Mouse (Mus musculus) limb, embryonic 12.5 days (tissue): ENCODE measurements around the gene Prorsd1. TPM values are rescaled to one million over a fixed set of nuclear protein-coding genes. Genes with fewer than 3 reads are reported as not detected.
"Not testable (repeated sequence)": the region's sequence is repeated elsewhere in the genome, so short reads cannot be mapped to it uniquely, and the experiment has no call there.

Source experiments
- ATAC-seq: fragments of 200-750 bp; cut with Nextera tagmentation; 2 replicates; pipeline ENCODE4 v1.8.0; 2017; ENCODE audit warnings: low read depth, moderate TSS enrichment; ENCODE audit not compliant: insufficient number of reproducible peaks, insufficient read depth, low FRiP score, low TSS enrichment
- H3K27ac ChIP-seq: fragments of 300-500 bp; sonication (generic); 2 replicates; pipeline ENCODE4 v1.5.1; 2016; ENCODE audit warnings: mild to moderate bottlenecking, moderate library complexity
- H3K27me3 ChIP-seq: fragments of 300-500 bp; sonication (generic); 2 replicates; pipeline ENCODE4 v1.6.1; 2016; ENCODE audit warnings: mild to moderate bottlenecking, moderate library complexity
- H3K36me3 ChIP-seq: fragments of 300-500 bp; sonication (generic); 2 replicates; pipeline ENCODE4 v1.6.1; 2016; ENCODE audit warnings: mild to moderate bottlenecking, moderate library complexity
- H3K4me1 ChIP-seq: fragments of 300-500 bp; sonication (generic); replicated peaks from 2 replicates; pipeline ENCODE4 v1.6.1; 2016
- H3K4me2 ChIP-seq: fragments of 300-500 bp; sonication (generic); 2 replicates; pipeline ENCODE4 v1.6.1; 2016; ENCODE audit warnings: mild to moderate bottlenecking, moderate library complexity
- H3K4me3 ChIP-seq: fragments of 300-500 bp; sonication (generic); replicated peaks from 2 replicates; pipeline ENCODE4 v1.5.1; 2016; ENCODE audit warnings: mild to moderate bottlenecking
- H3K9ac ChIP-seq: fragments of 300-500 bp; sonication (generic); replicated peaks from 2 replicates; pipeline ENCODE4 v1.6.1; 2016; ENCODE audit warnings: mild to moderate bottlenecking, moderate library complexity
- H3K9me3 ChIP-seq: fragments of 300-500 bp; sonication (generic); 2 replicates; pipeline ENCODE4 v1.6.1; 2016; ENCODE audit warnings: mild to moderate bottlenecking, moderate library complexity
- WGBS: fragments of 180-500 bp; shearing (Covaris S2); methylation state at CpG from one replicate; pipeline ENCODE4 v1.1.7; 2016; 5-methylcytosine and 5-hydroxymethylcytosine counted together
- polyA plus RNA-seq: library from polyadenylated mRNA; unstranded; fragments of >200 nt; fragmentation: Nextera tagmentation; extraction: Ambion mirVana; gene quantifications from 2 replicates; pipeline ENCODE4 v1.2.1, GENCODE M21; 2016

Gene Prorsd1
- 26.1 and 27.5 TPM in 2 replicates for polyA plus RNA-seq

DNA sequence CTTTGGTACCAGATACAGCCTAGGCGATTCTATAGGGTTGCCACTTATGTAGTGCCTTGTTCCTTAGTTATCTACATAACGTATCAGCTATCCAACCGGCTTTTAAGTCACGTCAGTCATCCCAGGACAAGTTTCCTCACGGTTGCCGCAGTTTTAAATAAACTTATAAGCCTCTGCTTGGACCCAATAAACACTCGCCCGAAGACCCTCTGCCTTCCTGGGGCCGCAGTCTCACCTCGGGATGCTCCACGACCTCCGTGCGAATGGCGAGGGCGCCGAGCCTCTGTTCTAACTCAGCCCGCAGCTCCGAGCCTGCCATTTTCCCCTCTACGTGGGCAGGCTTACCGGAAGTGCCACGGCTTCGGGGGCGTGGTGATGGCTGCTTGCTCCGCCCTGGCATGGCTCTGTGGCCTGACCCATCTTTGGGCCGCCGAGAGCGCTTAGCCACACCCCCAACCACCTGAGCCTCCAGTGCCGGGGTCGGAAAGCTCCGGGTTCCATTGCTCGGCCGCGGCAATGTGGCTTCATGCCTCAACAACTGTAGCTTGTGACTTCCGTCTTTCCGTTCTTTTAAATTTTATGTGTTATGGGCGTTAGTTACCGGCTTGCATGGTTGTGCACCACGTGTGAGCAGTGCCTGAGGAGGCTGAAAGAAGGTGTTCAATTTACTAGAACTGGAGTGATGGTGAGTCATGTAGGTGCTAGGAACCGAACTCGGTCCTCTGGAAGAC lies at the start of gene Prorsd1:
Prorsd1 (minus strand) TSS at position 352 of the 731 bp plus-strand sequence.
- H3K27me3 ChIP-seq, result no peaks in the 10 kb centered on the region
- 3% methylated on average over 40 of the region's 40 CpGs for WGBS
- H3K27ac ChIP-seq, result peak within 1 kb of the TSS; percentile 86
- H3K9me3 ChIP-seq, result no peaks in the 10 kb centered on the region
- peak; percentile 98 for ATAC-seq
- H3K36me3 ChIP-seq, result peaks cover 13% of the 10 kb centered on the region; the same call in 1 of the 2 replicates
- peak within 1 kb of the TSS; percentile 61 for H3K4me3 ChIP-seq
- peak within 1 kb of the TSS; percentile 67 for H3K9ac ChIP-seq
- no peaks in the 10 kb centered on the region; the same call in 1 of the 2 replicates for H3K4me1 ChIP-seq
- H3K4me2 ChIP-seq, result peak within 1 kb of the TSS; percentile 63

DNA sequence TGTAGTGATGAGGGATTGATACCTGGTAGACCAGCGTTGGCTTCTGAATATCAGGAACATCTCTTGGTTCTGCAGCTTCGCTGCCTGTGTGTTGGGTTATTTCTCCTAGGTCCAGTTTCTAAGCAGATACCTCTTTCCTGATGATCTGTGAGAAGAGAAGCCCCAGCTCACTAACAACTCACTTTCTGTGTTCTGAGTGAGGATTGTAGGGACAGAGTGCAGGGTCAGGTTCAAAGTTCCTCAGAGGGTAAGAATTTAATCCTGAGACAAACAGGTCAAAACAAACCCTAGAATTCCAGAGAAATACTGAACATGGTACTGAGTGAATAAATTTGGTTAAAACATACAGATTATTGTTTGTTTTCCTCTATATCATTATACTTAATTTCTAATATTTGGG lies 48.6 kb upstream of the Prorsd1 start:
- no peak overlapping the region for H3K9ac ChIP-seq
- H3K4me2 ChIP-seq, result no peak overlapping the region
- no peak for ATAC-seq
- H3K4me3 ChIP-seq, result no peak overlapping the region
- WGBS, result 81% methylated on average over 2 of the region's 2 CpGs
- no peak overlapping the region for H3K27ac ChIP-seq
- H3K27me3 ChIP-seq, result no peaks in the 10 kb centered on the region
- H3K9me3 ChIP-seq, result 0 out of 2 replicates have a peak, but pooled peaks cover 3% of the 10 kb centered on the region
- no peaks in the 10 kb centered on the region for H3K36me3 ChIP-seq
- no peaks in the 10 kb centered on the region for H3K4me1 ChIP-seq

DNA sequence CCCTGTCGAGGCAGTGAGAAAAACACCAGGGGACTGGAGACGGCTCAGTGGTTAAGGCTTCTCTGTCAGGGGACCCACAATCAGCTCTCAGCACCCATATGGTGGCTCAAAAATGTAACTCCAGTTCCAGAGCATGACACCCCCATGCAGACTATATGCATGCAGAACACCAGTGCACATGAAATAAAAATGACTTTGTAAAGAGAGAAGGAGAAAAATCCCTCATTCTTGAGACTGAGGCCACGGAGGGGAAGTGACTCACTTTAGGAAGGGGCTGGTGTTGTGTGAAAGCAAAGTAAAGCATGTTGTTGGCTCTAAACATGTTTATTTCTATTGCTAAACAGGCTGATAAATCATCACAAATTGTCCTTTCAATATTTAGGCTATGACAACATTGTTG lies 46.2 kb upstream of the Prorsd1 start:
- no peak for ATAC-seq
- H3K9me3 ChIP-seq, result 0 out of 2 replicates have a peak, but pooled peaks cover 3% of the 10 kb centered on the region
- H3K27ac ChIP-seq, result no peak overlapping the region
- no peaks in the 10 kb centered on the region for H3K27me3 ChIP-seq
- no peak overlapping the region for H3K9ac ChIP-seq
- no peaks in the 10 kb centered on the region for H3K4me1 ChIP-seq
- no peak overlapping the region for H3K4me2 ChIP-seq
- WGBS, result 83% methylated on average over 3 of the region's 3 CpGs
- no peaks in the 10 kb centered on the region for H3K36me3 ChIP-seq
- H3K4me3 ChIP-seq, result no peak overlapping the region

DNA sequence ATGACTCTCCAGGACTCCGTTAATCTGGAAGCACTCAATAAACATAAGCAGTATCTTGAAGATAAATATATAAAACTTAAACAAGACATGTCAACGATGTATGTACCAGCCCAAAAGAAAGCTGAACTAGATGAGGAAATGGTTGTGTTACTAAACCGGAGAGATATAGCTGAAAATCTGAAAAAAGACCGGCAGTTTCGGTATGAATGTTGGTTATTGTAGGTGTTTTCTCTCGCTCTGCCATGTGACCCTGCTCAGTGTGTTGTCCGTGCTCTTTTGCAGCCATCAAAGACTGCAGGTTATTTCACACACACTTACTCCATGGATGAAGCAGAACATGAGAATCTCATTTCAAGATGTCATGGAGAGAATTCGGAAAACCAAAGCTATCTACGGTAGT lies 45.6 kb upstream of the Prorsd1 start:
- Histone ChIP-seq H3K36me3 (no peaks in the 10 kb centered on the region), H3K9ac (no peak overlapping the region), H3K4me3 (no peak overlapping the region), H3K27ac (no peak overlapping the region), H3K9me3 (0 out of 2 replicates have a peak, but pooled peaks cover 3% of the 10 kb centered on the region), H3K27me3 (no peaks in the 10 kb centered on the region), H3K4me1 (no peaks in the 10 kb centered on the region), H3K4me2 (no peak overlapping the region)
- no peak for ATAC-seq
- 90% methylated on average over 9 of the region's 9 CpGs for WGBS

DNA sequence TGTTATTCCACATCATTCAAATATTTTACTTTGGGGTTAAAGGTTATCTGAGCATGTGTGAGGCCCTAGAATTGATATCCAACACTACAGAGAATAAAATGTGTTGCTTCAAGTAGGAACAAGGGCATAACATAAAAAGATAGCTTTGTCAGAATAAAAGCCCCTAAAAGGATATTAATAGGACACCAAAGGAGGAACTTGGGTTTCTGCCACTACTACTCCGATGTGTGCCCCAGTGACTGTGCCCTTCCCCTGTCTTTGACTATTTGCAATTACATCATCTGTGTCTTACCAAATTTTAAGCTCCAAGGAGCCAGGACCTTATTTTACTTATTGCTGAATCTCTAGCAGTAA lies 34.6 kb upstream of the Prorsd1 start:
- Histone ChIP-seq H3K9me3 (no peaks in the 10 kb centered on the region), H3K4me2 (no peak overlapping the region), H3K27ac (no peak overlapping the region), H3K27me3 (no peaks in the 10 kb centered on the region), H3K9ac (no peak overlapping the region), H3K4me3 (no peak overlapping the region), H3K4me1 (peaks cover 12% of the 10 kb centered on the region), H3K36me3 (peaks cover 24% of the 10 kb centered on the region)
- no peak for ATAC-seq
- WGBS, result 98% methylated on average over 1 of the region's 1 CpGs

DNA sequence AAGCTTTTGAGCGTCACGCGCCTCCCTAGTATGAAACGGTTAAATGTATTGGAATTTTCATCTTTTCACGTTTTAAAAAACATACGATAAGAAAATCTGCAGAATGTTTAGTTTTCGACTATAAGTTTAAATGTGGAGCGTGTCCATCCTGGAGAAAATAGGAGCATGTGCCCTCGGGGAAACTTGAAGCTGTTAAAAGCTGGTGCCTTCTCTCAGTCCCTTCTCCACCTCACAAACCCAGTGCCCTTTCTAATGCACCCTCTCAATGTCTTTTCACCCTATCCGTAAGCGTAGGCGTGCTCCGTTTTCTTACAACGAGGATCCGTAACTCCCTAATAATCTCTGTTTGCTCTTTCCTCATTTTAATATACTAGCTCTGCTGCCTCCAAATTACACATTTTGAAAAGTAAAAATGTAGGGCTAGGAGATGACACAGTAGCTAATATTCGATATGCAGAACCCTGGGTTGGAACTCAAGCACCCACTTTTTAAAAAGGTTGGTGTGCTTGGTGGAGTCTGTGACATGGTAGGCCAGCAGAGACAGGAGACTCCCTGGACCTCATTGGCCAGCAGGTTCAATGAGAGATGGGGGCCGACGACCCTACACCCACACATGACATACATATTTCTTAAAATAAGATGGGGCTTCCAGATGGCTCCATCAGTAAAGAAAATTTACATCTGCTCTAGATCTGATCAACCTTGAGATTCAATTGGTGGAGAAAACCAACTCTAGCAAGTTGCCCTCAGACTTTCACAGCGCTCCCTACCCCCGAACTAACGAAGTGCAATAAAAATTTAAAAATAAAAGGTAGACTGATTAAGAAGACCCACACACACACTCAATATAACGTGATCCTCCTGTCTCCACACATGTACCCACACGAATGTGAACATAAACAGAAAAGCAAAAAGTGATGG lies 33.9 kb upstream of the Prorsd1 start:
- peak overlapping the region; percentile 45 for H3K27ac ChIP-seq
- peaks cover 12% of the 10 kb centered on the region for H3K4me1 ChIP-seq
- ATAC-seq, result no peak
- H3K4me3 ChIP-seq, result peak overlapping the region; percentile 71
- H3K9me3 ChIP-seq, result no peaks in the 10 kb centered on the region
- peaks cover 31% of the 10 kb centered on the region for H3K36me3 ChIP-seq
- 26% methylated on average over 23 of the region's 23 CpGs for WGBS
- peak overlapping the region; percentile 91 for H3K9ac ChIP-seq
- no peaks in the 10 kb centered on the region for H3K27me3 ChIP-seq
- peak overlapping the region; percentile 69 for H3K4me2 ChIP-seq

DNA sequence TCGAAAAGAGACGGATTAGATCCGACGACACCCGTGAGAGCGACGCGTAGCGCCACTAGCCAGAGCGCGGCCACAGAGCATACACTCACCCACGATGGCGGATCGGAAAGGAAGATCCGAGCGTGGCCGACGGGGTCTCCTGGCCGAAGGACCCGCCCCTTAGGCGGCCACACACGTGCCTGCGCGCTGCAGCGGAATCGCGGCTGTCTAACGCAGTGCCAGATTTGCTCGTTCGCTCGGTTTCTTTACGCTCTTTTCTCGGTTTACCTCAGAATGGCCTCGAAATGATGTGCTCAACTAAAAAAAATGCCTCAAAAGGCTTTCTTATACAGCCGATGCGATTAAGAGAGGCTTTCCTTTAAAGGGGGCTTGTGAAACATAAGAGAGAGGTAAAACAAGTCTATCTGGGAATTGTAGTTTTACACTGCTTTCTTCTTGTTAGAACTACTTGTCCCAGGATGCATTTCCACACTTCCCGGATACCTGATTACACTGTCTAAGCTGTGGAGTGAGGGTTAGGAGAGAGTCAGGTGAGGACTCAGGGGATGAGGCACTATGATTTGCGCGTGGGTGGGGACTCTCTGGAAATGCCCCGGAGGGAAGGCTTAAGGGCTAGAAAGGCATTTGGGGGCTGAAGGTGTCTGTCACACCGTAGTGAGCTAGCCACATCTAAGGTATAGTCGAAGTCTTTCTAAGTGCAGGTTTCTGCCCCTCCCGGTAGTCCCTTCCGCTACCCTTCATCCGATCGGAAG lies 33.1 kb upstream of the Prorsd1 start, which contains the start of the genes Clhc1 and Rps27a:
Clhc1 (plus strand) TSS at position 199 of the 752 bp plus-strand sequence.
Rps27a (minus strand) TSS at position 358 of the 752 bp plus-strand sequence.
- H3K27me3 ChIP-seq, result no peaks in the 10 kb centered on the region
- H3K9ac ChIP-seq, result peak within 1 kb of the TSS; percentile 91
- peak; percentile 97 for ATAC-seq
- peak within 1 kb of the TSS; percentile 71 for H3K4me3 ChIP-seq
- peak within 1 kb of the TSS; percentile 69 for H3K4me2 ChIP-seq
- H3K9me3 ChIP-seq, result no peaks in the 10 kb centered on the region
- peak within 1 kb of the TSS; percentile 85 for H3K27ac ChIP-seq
- WGBS, result under 1% methylated on average over 46 of the region's 46 CpGs
- H3K36me3 ChIP-seq, result peaks cover 37% of the 10 kb centered on the region
- peaks cover 12% of the 10 kb centered on the region for H3K4me1 ChIP-seq

DNA sequence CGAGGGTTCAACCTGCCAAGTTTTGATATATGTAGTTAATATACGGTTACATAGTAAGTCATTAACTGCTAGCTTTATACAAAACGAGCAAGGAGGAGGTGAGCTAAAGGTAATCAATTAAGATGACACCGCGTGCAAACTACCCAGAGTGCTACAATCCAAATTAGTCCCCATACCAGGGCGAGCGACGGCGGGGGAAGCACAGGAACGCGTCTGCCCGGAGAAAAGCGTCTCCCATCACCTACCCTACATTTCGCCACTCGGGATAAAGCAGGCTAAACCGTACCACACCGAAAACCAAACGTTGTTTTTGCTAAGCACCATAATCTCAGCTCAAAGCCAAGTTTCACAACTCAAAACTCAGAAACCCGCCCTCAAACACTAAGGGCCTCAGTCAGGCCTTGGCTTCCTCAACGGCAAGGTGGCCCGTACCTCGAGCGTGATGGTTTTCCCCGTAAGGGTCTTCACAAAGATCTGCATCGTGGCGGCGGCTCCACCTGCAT lies 32.5 kb upstream of the Prorsd1 start:
- peaks cover 12% of the 10 kb centered on the region for H3K4me1 ChIP-seq
- H3K36me3 ChIP-seq, result peaks cover 38% of the 10 kb centered on the region
- H3K27me3 ChIP-seq, result no peaks in the 10 kb centered on the region
- H3K9me3 ChIP-seq, result no peaks in the 10 kb centered on the region
- WGBS, result under 1% methylated on average over 27 of the region's 27 CpGs
- ATAC-seq, result no peak
- peak overlapping the region; percentile 71 for H3K4me3 ChIP-seq
- peak overlapping the region; percentile 91 for H3K9ac ChIP-seq
- H3K4me2 ChIP-seq, result peak overlapping the region; percentile 69
- peak overlapping the region; percentile 85 for H3K27ac ChIP-seq

DNA sequence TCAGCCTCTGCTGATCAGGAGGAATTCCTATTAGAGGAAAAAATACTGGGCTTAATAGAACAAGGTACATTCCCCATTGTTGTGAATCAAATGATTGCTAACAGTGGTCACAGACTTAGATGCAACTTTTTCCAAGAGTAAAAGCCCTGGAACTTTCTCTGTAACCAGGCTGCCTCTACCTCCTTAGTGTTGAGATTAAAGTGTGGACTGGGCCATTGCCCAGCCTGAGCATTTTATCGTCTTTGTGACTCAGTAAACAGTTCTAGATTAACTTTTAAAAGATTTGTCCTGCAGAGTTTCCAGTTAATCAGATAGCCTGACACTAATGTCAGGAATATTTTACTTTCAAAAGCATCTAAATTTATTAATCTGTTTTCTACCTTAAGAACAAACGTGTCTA lies 31.9 kb upstream of the Prorsd1 start:
- Histone ChIP-seq H3K4me3 (peak overlapping the region; percentile 71), H3K4me2 (peak overlapping the region; percentile 69), H3K9ac (peak overlapping the region; percentile 91), H3K27ac (peak overlapping the region; percentile 85; the same call in 1 of the 2 replicates), H3K4me1 (peaks cover 12% of the 10 kb centered on the region), H3K36me3 (peaks cover 41% of the 10 kb centered on the region), H3K9me3 (no peaks in the 10 kb centered on the region), H3K27me3 (no peaks in the 10 kb centered on the region)
- ATAC-seq, result no peak
- WGBS, result 24% methylated on average over 2 of the region's 2 CpGs

DNA sequence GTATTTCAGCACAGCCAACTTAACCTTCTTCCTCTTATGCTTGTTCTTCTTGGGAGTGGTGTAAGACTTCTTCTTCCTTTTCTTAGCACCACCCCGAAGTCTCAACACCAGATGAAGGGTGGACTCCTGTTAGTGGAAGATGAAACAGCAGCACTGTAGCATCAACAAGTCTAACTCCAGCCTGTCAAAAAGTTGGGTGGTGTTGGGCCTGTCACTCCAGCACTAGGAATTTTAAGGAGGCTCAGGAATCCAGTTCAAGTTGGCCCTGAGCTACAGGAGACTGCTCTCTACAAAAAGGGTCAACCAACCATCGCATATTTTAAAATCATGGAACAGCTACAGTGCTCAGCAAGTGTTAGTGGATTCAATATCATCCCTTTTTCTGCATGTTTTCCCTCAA lies 31.5 kb upstream of the Prorsd1 start:
- H3K9me3 ChIP-seq, H3K9ac ChIP-seq, ATAC-seq, H3K27me3 ChIP-seq, H3K27ac ChIP-seq: not testable (repeated sequence)
- Histone ChIP-seq H3K4me2 (peak overlapping the region; percentile 69), H3K4me3 (peak overlapping the region; percentile 71), H3K4me1 (peaks cover 12% of the 10 kb centered on the region), H3K36me3 (peaks cover 45% of the 10 kb centered on the region)
- WGBS, result 95% methylated on average over 2 of the region's 2 CpGs
